Mouse (Mus musculus) liver, embryonic 14 days (tissue): Measurements from ENCODE around the gene Neil3. TPM values are rescaled to one million over a fixed set of nuclear protein-coding genes. Genes with fewer than 3 reads are reported as not detected.

Experiments used
- polyA plus RNA-seq: library from polyadenylated mRNA; depleted of rRNA; stranded (reverse); fragments of >200 nt; gene quantifications from 2 replicates; pipeline ENCODE4 v1.2.3, GENCODE M21; 2012; rRNA removed

Neil3 gene
- 30.2 and 31.4 TPM in 2 replicates for polyA plus RNA-seq

GRCm38 (mm10) chr8:53638495-53639171 lies at the start of gene Neil3:
TSS of gene Neil3 (minus strand) at chr8:53639065.

Other genes with a start within 250 kb of the Neil3 start
- gene Aga, start 127.3 kb downstream of the Neil3 start, polyA plus RNA-seq: 4.0 and 6.4 TPM in 2 replicates